In the genomic region with DNA sequence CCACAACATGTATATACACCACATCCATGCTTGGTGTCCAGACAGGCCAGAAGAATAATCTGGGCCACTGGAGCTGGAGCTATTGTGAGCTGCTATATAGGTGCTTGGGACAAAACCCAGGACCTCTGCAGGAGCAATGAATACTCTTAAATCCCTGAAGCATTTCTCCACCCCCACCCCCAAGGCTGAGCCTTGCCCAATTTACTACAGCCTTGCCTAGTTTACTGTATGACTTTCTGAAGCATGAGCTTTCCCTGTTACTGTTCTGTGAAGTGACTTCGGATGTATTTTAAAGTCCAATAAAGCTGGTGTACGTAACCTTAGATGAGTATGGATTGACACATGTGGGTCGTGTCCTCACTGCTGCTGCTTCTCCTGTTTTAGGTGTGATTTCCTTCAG, we compare ENCODE assay signal across 8 mouse cellular contexts. TPM values are rescaled to one million over a fixed set of nuclear protein-coding genes. Genes with fewer than 3 reads are reported as not detected.
DNase-seq lines count a peak whose midpoint lies in the region; ATAC-seq and TF ChIP-seq lines count a peak whose summit lies in the region.

No protein-coding gene starts in this region.

- peak overlapping the region; percentile 58 for H3K4me2 ChIP-seq in intestine, embryonic 14.5 days (ENCODE audit: low read length)
- H3K4me2 ChIP-seq in midbrain, postnatal 0 days (ENCODE audit: low read depth, low read length, poor library complexity, severe bottlenecking): peak overlapping the region; percentile 2; the same call in 1 of the 2 replicates

- no peaks in the 10 kb centered on the region for H3K27me3 ChIP-seq in kidney, adult 2 months (replicated peaks; ENCODE audit: control insufficient read depth, insufficient read depth, low read length)
- H3K27me3 ChIP-seq in embryonic facial prominence, embryonic 10.5 days (replicated peaks; ENCODE audit: low read depth, poor library complexity, severe bottlenecking): no peaks in the 10 kb centered on the region
- H3K27me3 ChIP-seq in intestine, embryonic 14.5 days (replicated peaks; ENCODE audit: control insufficient read depth, insufficient read depth, low read length): no peaks in the 10 kb centered on the region
- no peaks in the 10 kb centered on the region for H3K27me3 ChIP-seq in midbrain, postnatal 0 days (ENCODE audit: insufficient read depth, low read length)

- peaks cover 9% of the 10 kb centered on the region for H3K36me3 ChIP-seq in kidney, adult 2 months (ENCODE audit: control insufficient read depth, insufficient read depth, low read length)
- peaks cover 54% of the 10 kb centered on the region for H3K36me3 ChIP-seq in embryonic facial prominence, embryonic 10.5 days (replicated peaks)
- peaks cover 41% of the 10 kb centered on the region for H3K36me3 ChIP-seq in intestine, embryonic 14.5 days (ENCODE audit: control insufficient read depth, insufficient read depth, low read length)
- peaks cover 23% of the 10 kb centered on the region for H3K36me3 ChIP-seq in midbrain, postnatal 0 days (ENCODE audit: insufficient read depth, low read length)

- no peaks in the 10 kb centered on the region for H3K9me3 ChIP-seq in embryonic facial prominence, embryonic 10.5 days
- no peaks in the 10 kb centered on the region for H3K9me3 ChIP-seq in intestine, embryonic 14.5 days (ENCODE audit: control insufficient read depth, low read length)
- no peaks in the 10 kb centered on the region for H3K9me3 ChIP-seq in midbrain, postnatal 0 days (ENCODE audit: low read length)

- no peak overlapping the region for H3K4me3 ChIP-seq in kidney, adult 2 months (ENCODE audit: insufficient read depth, low read depth, low read length)
- H3K4me3 ChIP-seq in embryonic facial prominence, embryonic 10.5 days: peak overlapping the region; percentile 82
- peak overlapping the region; percentile 59 for H3K4me3 ChIP-seq in intestine, embryonic 14.5 days (ENCODE audit: low read depth, low read length)
- peak overlapping the region; percentile 75; the same call in 1 of the 2 replicates for H3K4me3 ChIP-seq in midbrain, postnatal 0 days (ENCODE audit: low read depth, low read length)

- peak; percentile 5 for DNase-seq in kidney, adult 2 months
- DNase-seq in kidney, postnatal 4 days: no peak
- no peak for DNase-seq in embryonic facial prominence, embryonic 10.5 days (ENCODE audit: low spot score)
- DNase-seq in intestine, embryonic 14.5 days (ENCODE audit: low spot score): no peak
- DNase-seq in midbrain, postnatal 0 days (ENCODE audit: low spot score): no peak
- no peak for DNase-seq in cerebellum, postnatal 14 days
- DNase-seq in urinary bladder, postnatal 14 days (ENCODE audit: low spot score): no peak
- no peak for DNase-seq in frontal cortex, postnatal 36 days (ENCODE audit: low spot score in 2 of 2)

- no peak for TF ChIP-seq POLR2A in kidney, adult 2 months (IDR thresholded peaks at IDR 0.05; ENCODE audit: low read depth, low read length)

- no peak for TF ChIP-seq CTCF in kidney, adult 2 months (conservative IDR thresholded peaks at IDR 0.05; ENCODE audit: insufficient read depth, insufficient read length, low read depth, low read length)
- TF ChIP-seq CTCF in midbrain, postnatal 0 days (IDR thresholded peaks at IDR 0.05): no peak

- H3K4me1 ChIP-seq in kidney, adult 2 months (ENCODE audit: control insufficient read depth, insufficient read depth, low read length): peaks cover 6% of the 10 kb centered on the region; the same call in 1 of the 2 replicates
- H3K4me1 ChIP-seq in embryonic facial prominence, embryonic 10.5 days: peaks cover 23% of the 10 kb centered on the region
- H3K4me1 ChIP-seq in intestine, embryonic 14.5 days (replicated peaks; ENCODE audit: control insufficient read depth, insufficient read depth, low read length): peaks cover 8% of the 10 kb centered on the region; the same call in 1 of the 2 replicates
- peaks cover 3% of the 10 kb centered on the region; the same call in 1 of the 2 replicates for H3K4me1 ChIP-seq in midbrain, postnatal 0 days (ENCODE audit: insufficient read depth, low read length)

- H3K27ac ChIP-seq in kidney, adult 2 months (ENCODE audit: insufficient read depth, low read depth, low read length): no peak overlapping the region
- no peak overlapping the region for H3K27ac ChIP-seq in embryonic facial prominence, embryonic 10.5 days (replicated peaks)
- no peak overlapping the region for H3K27ac ChIP-seq in intestine, embryonic 14.5 days (ENCODE audit: low read depth)
- no peak overlapping the region for H3K27ac ChIP-seq in midbrain, postnatal 0 days (ENCODE audit: low read depth, low read length)

- 42% methylated on average over 3 of the region's 3 CpGs for WGBS in kidney, adult 2 months
- 85% methylated on average over 3 of the region's 3 CpGs for WGBS in embryonic facial prominence, embryonic 10.5 days
- 79% methylated on average over 3 of the region's 3 CpGs for WGBS in intestine, embryonic 14.5 days
- 90% methylated on average over 3 of the region's 3 CpGs for WGBS in midbrain, postnatal 0 days

- no peak for ATAC-seq in intestine, embryonic 14.5 days (replicated peaks; ENCODE audit: low FRiP score, low TSS enrichment, low read depth)
- no peak for ATAC-seq in midbrain, postnatal 0 days (ENCODE audit: low FRiP score)

- H3K9ac ChIP-seq in intestine, embryonic 14.5 days (ENCODE audit: low read length): no peak overlapping the region
- no peak overlapping the region for H3K9ac ChIP-seq in midbrain, postnatal 0 days (replicated peaks; ENCODE audit: low read length, poor library complexity, severe bottlenecking)

RNA-seq across cellular contexts. Expression of a gene that starts 2.0 kb away (rescaled TPM):
- 17.0 and 18.6 TPM in 2 replicates for polyA plus RNA-seq in kidney, adult 2 months (2012; rRNA removed)
- 55.8 and 62.8 TPM in 2 replicates for polyA plus RNA-seq in embryonic facial prominence, embryonic 10.5 days (2016; fragmentation: Nextera tagmentation; extraction: Ambion mirVana)
- 49.4 and 51.8 TPM in 2 replicates for polyA plus RNA-seq in intestine, embryonic 14.5 days (2014; fragmentation: Nextera tagmentation; extraction: Ambion mirVana)
- total RNA-seq in midbrain, postnatal 0 days (2014; rRNA removed): 31.7 and 50.8 TPM in 2 replicates
- 25.9 and 30.4 TPM in 2 replicates for polyA plus RNA-seq in midbrain, postnatal 0 days (2015; fragmentation: Nextera tagmentation; extraction: Ambion mirVana)

RNA-seq across cellular contexts. Expression of a gene that starts 5.6 kb away (rescaled TPM):
- polyA plus RNA-seq in kidney, adult 2 months (2012; rRNA removed): 12.5 and 13.1 TPM in 2 replicates
- 16.6 and 17.8 TPM in 2 replicates for polyA plus RNA-seq in embryonic facial prominence, embryonic 10.5 days (2016; fragmentation: Nextera tagmentation; extraction: Ambion mirVana)
- polyA plus RNA-seq in intestine, embryonic 14.5 days (2014; fragmentation: Nextera tagmentation; extraction: Ambion mirVana): 18.8 and 19.8 TPM in 2 replicates
- total RNA-seq in midbrain, postnatal 0 days (2014; rRNA removed): 19.6 and 32.1 TPM in 2 replicates
- polyA plus RNA-seq in midbrain, postnatal 0 days (2015; fragmentation: Nextera tagmentation; extraction: Ambion mirVana): 9.0 and 11.4 TPM in 2 replicates

RNA-seq across cellular contexts. Expression of a gene that starts 34.8 kb away (rescaled TPM):
- polyA plus RNA-seq in kidney, adult 2 months (2012; rRNA removed): 19.1 and 23.7 TPM in 2 replicates
- polyA plus RNA-seq in embryonic facial prominence, embryonic 10.5 days (2016; fragmentation: Nextera tagmentation; extraction: Ambion mirVana): 8.6 and 9.0 TPM in 2 replicates
- polyA plus RNA-seq in intestine, embryonic 14.5 days (2014; fragmentation: Nextera tagmentation; extraction: Ambion mirVana): 11.4 and 13.9 TPM in 2 replicates
- 41.0 and 44.8 TPM in 2 replicates for total RNA-seq in midbrain, postnatal 0 days (2014; rRNA removed)
- polyA plus RNA-seq in midbrain, postnatal 0 days (2015; fragmentation: Nextera tagmentation; extraction: Ambion mirVana): 9.6 and 11.8 TPM in 2 replicates

RNA-seq across cellular contexts. Expression of a gene that starts 47.4 kb away (rescaled TPM):
- polyA plus RNA-seq in kidney, adult 2 months (2012; rRNA removed): not detected in 2 replicates
- polyA plus RNA-seq in embryonic facial prominence, embryonic 10.5 days (2016; fragmentation: Nextera tagmentation; extraction: Ambion mirVana): 5.1 and 7.3 TPM in 2 replicates
- 7.5 and 8.1 TPM in 2 replicates for polyA plus RNA-seq in intestine, embryonic 14.5 days (2014; fragmentation: Nextera tagmentation; extraction: Ambion mirVana)
- total RNA-seq in midbrain, postnatal 0 days (2014; rRNA removed): 1.9 and 2.7 TPM in 2 replicates
- polyA plus RNA-seq in midbrain, postnatal 0 days (2015; fragmentation: Nextera tagmentation; extraction: Ambion mirVana): 8.7 and 9.7 TPM in 2 replicates

RNA-seq across cellular contexts. Expression of a gene that starts 54.4 kb away (rescaled TPM):
- 58.7 and 62.6 TPM in 2 replicates for polyA plus RNA-seq in kidney, adult 2 months (2012; rRNA removed)
- 46.3 and 47.9 TPM in 2 replicates for polyA plus RNA-seq in embryonic facial prominence, embryonic 10.5 days (2016; fragmentation: Nextera tagmentation; extraction: Ambion mirVana)
- 43.4 and 45.6 TPM in 2 replicates for polyA plus RNA-seq in intestine, embryonic 14.5 days (2014; fragmentation: Nextera tagmentation; extraction: Ambion mirVana)
- total RNA-seq in midbrain, postnatal 0 days (2014; rRNA removed): 36.2 and 38.7 TPM in 2 replicates
- polyA plus RNA-seq in midbrain, postnatal 0 days (2015; fragmentation: Nextera tagmentation; extraction: Ambion mirVana): 28.2 and 28.3 TPM in 2 replicates
